Mouse (Mus musculus): Measurements from ENCODE around the gene Slc2a1. TPM values are rescaled to one million over a fixed set of nuclear protein-coding genes. Genes with fewer than 3 reads are reported as not detected.

Slc2a1 gene
- polyA plus RNA-seq, 1 experiment from 2014 or later: 293 TPM

DNA sequence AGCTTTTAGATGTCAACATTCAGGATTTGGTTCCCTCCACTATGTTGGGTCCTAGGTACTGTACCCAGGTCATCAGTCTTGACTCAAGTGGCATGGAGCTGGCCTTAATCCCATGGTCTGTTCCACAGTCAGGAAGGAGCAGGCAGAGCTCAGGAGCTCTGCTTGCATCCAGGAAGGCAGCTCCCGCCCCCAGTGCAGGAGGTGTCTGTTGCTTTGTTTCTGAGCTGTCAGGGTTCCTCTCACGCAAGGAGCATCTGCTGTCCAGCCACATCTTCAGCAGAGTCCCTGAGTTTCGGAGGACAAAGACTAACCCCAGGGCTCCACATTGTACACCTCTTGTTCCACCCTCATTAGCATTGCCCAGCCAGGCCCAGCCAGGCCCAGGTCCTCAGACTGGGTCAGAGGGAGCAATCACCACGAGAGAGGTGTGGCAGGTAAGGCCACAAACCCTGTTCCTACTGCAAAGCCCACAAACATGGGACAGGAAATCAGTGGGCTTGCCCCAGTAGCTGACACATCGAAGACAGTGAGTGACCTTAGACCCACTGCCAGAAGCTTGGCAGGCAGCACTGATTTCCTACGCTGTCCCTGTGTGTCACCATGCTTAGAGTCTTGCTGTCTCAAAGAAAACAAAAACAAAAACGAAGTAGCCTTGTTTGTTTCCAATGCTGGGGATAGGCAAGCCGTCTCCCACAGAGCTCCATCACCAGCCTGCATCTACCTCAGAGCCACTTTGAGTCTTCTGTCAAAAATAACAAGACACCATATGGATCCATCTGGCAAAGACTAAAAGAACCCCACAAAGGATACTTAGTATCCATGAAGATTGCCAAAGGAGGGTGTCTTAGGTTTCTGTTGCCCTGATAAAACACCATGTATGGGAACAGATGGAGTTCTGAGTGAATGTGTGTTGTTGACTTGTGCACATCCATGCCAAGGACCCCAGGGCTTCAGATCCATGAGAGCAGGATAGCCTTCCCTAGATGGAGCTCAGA lies 10.0 kb upstream of the Slc2a1 start:
- WGBS (ENCODE audit: insufficient replicate concordance): 55% methylated on average over 8 of the region's 8 CpGs
- no peak for ATAC-seq (ENCODE audit: insufficient read depth)
- H3K27me3 ChIP-seq: peaks cover 31% of the 10 kb centered on the region
- H3K4me3 ChIP-seq (replicated peaks): no peak overlapping the region
- H3K27ac ChIP-seq (replicated peaks): no peak overlapping the region
- no peaks in the 10 kb centered on the region for H3K9me3 ChIP-seq (replicated peaks)
- H3K9ac ChIP-seq: no peak overlapping the region
- no peaks in the 10 kb centered on the region for H3K36me3 ChIP-seq (replicated peaks)
- H3K4me1 ChIP-seq (replicated peaks): peaks cover 38% of the 10 kb centered on the region
- no peak overlapping the region for H3K4me2 ChIP-seq

- Histone ChIP-seq H3K4me2 (no peak overlapping the region), H3K36me3 (replicated peaks) (no peaks in the 10 kb centered on the region), H3K27ac (replicated peaks) (peak overlapping the region; percentile 33; the same call in 1 of the 2 replicates), H3K27me3 (peaks cover 6% of the 10 kb centered on the region; the same call in 1 of the 2 replicates), H3K9ac (no peak overlapping the region), H3K4me3 (replicated peaks) (no peak overlapping the region), H3K4me1 (replicated peaks) (peaks cover 60% of the 10 kb centered on the region), H3K9me3 (replicated peaks) (no peaks in the 10 kb centered on the region)
- 79% methylated on average over 3 of the region's 3 CpGs for WGBS (ENCODE audit: insufficient replicate concordance)
- no peak for ATAC-seq (ENCODE audit: insufficient read depth)
These were observed 7.1 kb upstream of the Slc2a1 start for GRCm38 (mm10) chr4:119101392-119101791.

GRCm38 (mm10) chr4:119102350-119103126 lies 6.0 kb upstream of the Slc2a1 start:
- H3K27me3 ChIP-seq: peaks cover 14% of the 10 kb centered on the region; the same call in 1 of the 2 replicates
- no peaks in the 10 kb centered on the region for H3K9me3 ChIP-seq (replicated peaks)
- H3K9ac ChIP-seq: no peak overlapping the region
- no peak overlapping the region for H3K4me3 ChIP-seq (replicated peaks)
- peaks cover 63% of the 10 kb centered on the region for H3K4me1 ChIP-seq (replicated peaks)
- H3K27ac ChIP-seq (replicated peaks): 0 out of 2 replicates have a peak overlapping the region, but pooled peaks have one; percentile 9
- WGBS (ENCODE audit: insufficient replicate concordance): 72% methylated on average over 7 of the region's 7 CpGs
- no peaks in the 10 kb centered on the region for H3K36me3 ChIP-seq (replicated peaks)
- no peak for ATAC-seq (ENCODE audit: insufficient read depth)
- H3K4me2 ChIP-seq: no peak overlapping the region

GRCm38 (mm10) chr4:119104847-119105246 lies 3.7 kb upstream of the Slc2a1 start:
- Histone ChIP-seq H3K9ac (peak overlapping the region; percentile 71), H3K4me3 (replicated peaks) (peak overlapping the region; percentile 58), H3K27me3 (peaks cover 14% of the 10 kb centered on the region; the same call in 1 of the 2 replicates), H3K4me1 (replicated peaks) (peaks cover 66% of the 10 kb centered on the region), H3K36me3 (replicated peaks) (peaks cover 5% of the 10 kb centered on the region), H3K27ac (replicated peaks) (peak overlapping the region; percentile 98), H3K4me2 (peak overlapping the region; percentile 86), H3K9me3 (replicated peaks) (no peaks in the 10 kb centered on the region)
- 19% methylated on average over 4 of the region's 4 CpGs for WGBS (ENCODE audit: insufficient replicate concordance)
- no peak for ATAC-seq (ENCODE audit: insufficient read depth)

DNA sequence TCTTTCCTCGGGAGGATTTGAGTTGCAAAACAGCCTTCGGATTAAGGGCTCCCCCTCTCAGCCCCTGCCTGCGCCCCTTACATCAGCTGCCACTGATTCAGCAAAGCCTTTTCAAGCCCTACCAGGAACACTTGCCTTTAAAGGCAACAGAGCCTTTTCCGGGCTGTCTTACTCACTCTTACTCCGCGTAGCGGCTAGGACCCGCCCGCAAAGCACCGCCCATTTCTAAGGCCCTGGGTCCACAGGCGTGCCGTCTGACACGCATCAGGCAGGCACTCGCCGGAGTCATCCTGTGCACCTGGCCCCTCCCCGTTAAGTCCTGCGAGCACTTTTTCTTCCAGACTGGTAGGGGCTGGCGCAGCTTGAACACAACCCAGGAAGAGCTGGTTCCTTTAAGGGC lies 2.8 kb upstream of the Slc2a1 start:
- ATAC-seq (ENCODE audit: insufficient read depth): peak; percentile 67
- under 1% methylated on average over 18 of the region's 18 CpGs for WGBS (ENCODE audit: insufficient replicate concordance)
- peaks cover 14% of the 10 kb centered on the region; the same call in 1 of the 2 replicates for H3K27me3 ChIP-seq
- H3K27ac ChIP-seq (replicated peaks): peak overlapping the region; percentile 98
- no peaks in the 10 kb centered on the region for H3K9me3 ChIP-seq (replicated peaks)
- H3K4me1 ChIP-seq (replicated peaks): peaks cover 74% of the 10 kb centered on the region
- H3K4me2 ChIP-seq: peak overlapping the region; percentile 86
- H3K4me3 ChIP-seq (replicated peaks): peak overlapping the region; percentile 58
- H3K9ac ChIP-seq: peak overlapping the region; percentile 71
- H3K36me3 ChIP-seq (replicated peaks): peaks cover 13% of the 10 kb centered on the region

DNA sequence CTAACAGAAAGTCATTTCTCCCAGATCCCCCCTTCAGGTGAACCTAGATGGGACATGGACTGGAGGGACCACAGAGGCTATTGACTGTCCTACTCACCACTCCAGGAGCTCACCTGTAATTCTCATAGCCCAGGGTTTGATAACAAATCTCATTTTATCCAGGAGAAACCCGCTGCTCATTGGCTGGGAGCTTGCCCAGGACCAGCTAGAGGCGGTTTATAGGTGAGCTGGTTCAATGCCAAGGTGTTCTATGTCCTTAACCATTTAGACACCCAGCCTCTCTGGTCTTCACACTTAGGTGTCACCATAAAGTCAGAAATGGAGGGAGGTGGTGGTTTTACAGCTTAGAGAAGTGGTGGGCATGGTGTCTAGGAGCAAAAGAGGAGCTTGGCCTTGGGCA lies 644 bp upstream of the Slc2a1 start:
- Histone ChIP-seq H3K27ac (replicated peaks) (peak overlapping the region; percentile 98), H3K36me3 (replicated peaks) (peaks cover 35% of the 10 kb centered on the region), H3K9me3 (replicated peaks) (no peaks in the 10 kb centered on the region), H3K4me3 (replicated peaks) (peak overlapping the region; percentile 96), H3K4me1 (replicated peaks) (peaks cover 89% of the 10 kb centered on the region), H3K27me3 (peaks cover 14% of the 10 kb centered on the region; the same call in 1 of the 2 replicates), H3K9ac (peak overlapping the region; percentile 96), H3K4me2 (peak overlapping the region; percentile 86)
- ATAC-seq (ENCODE audit: insufficient read depth): no peak
- WGBS (ENCODE audit: insufficient replicate concordance): 68% methylated on average over 2 of the region's 2 CpGs

DNA sequence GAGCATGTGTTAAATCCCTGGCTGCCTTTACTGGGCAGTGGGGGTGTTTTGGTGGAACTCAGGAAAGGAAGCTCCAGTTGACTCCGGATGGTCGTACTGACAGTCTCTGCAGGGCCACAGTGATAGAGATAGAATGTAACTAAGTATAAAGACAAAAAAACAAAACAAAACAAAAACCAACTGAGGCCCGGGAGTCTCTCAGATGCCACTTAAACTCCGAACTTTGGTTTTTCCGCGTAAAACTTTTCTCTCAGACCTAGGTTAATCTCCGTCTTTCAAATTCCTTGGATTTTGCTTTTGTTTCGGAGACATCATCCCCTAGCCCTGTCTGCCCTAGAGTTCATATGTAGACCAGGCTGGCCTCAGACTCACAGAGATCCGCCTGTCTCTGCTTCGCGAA lies 1.1 kb downstream of the Slc2a1 start:
- H3K4me1 ChIP-seq (replicated peaks): peaks cover 90% of the 10 kb centered on the region
- peak overlapping the region; percentile 98 for H3K27ac ChIP-seq (replicated peaks)
- H3K4me2 ChIP-seq: peak overlapping the region; percentile 86
- peak overlapping the region; percentile 96 for H3K9ac ChIP-seq
- peak overlapping the region; percentile 96 for H3K4me3 ChIP-seq (replicated peaks)
- H3K36me3 ChIP-seq (replicated peaks): peaks cover 53% of the 10 kb centered on the region
- no peak for ATAC-seq (ENCODE audit: insufficient read depth)
- H3K27me3 ChIP-seq: peaks cover 14% of the 10 kb centered on the region; the same call in 1 of the 2 replicates
- WGBS (ENCODE audit: insufficient replicate concordance): 21% methylated on average over 11 of the region's 11 CpGs
- H3K9me3 ChIP-seq (replicated peaks): no peaks in the 10 kb centered on the region

DNA sequence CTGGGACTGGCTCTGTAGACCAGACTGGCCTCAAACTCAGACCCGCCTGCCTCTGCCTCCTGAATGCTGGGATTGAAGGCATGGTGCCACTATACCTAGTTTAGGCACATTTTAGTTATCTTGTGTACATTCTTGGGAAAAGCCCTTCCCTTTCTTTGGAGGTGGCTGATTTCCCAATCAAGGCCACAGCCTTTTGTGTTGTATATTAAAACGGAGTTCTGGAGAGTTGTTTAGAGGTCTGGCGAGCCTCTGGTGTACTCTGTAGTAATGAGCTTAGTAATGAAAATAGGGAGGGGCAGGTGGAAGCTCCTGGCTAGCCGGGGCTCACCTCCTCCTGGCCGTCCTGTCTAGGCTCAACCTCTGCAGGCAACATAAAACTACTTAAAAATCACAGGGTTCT lies 2.0 kb downstream of the Slc2a1 start:
- Histone ChIP-seq H3K4me3 (replicated peaks) (peak overlapping the region; percentile 96), H3K27ac (replicated peaks) (peak overlapping the region; percentile 98), H3K36me3 (replicated peaks) (peaks cover 61% of the 10 kb centered on the region), H3K4me1 (replicated peaks) (peaks cover 90% of the 10 kb centered on the region), H3K27me3 (peaks cover 14% of the 10 kb centered on the region; the same call in 1 of the 2 replicates), H3K9ac (peak overlapping the region; percentile 96), H3K4me2 (peak overlapping the region; percentile 86), H3K9me3 (replicated peaks) (no peaks in the 10 kb centered on the region)
- WGBS (ENCODE audit: insufficient replicate concordance): 77% methylated on average over 5 of the region's 5 CpGs
- ATAC-seq (ENCODE audit: insufficient read depth): no peak

DNA sequence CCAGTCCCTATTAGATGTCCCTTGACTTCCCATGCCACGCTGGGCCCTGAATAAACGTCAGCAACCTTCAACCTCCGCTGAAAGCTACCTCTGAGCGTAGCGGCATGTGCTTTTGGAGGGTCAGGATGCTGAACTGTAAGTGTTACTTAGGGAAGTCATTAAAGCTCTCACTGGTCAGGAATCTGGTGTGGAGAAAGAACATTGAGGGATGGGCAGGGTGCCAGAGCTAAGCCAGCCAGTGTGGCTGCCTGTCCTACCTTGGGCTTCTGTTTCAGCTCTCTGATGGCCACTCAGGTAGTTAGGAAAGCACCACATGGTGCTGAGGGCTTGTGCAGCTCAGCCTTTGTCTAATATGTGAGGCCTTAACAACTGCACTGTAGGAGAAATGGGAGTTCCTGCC lies 2.9 kb downstream of the Slc2a1 start:
- H3K4me2 ChIP-seq: peak overlapping the region; percentile 86
- 84% methylated on average over 5 of the region's 5 CpGs for WGBS (ENCODE audit: insufficient replicate concordance)

GRCm38 (mm10) chr4:119112256-119112885 lies 3.9 kb downstream of the Slc2a1 start:
- H3K27ac ChIP-seq (replicated peaks): peak overlapping the region; percentile 63
- H3K9ac ChIP-seq: peak overlapping the region; percentile 96; the same call in 1 of the 2 replicates
- peaks cover under 1% of the 10 kb centered on the region; the same call in 1 of the 2 replicates for H3K27me3 ChIP-seq
- WGBS (ENCODE audit: insufficient replicate concordance): 83% methylated on average over 2 of the region's 2 CpGs
- no peaks in the 10 kb centered on the region for H3K9me3 ChIP-seq (replicated peaks)
- peaks cover 90% of the 10 kb centered on the region for H3K4me1 ChIP-seq (replicated peaks)
- peaks cover 80% of the 10 kb centered on the region for H3K36me3 ChIP-seq (replicated peaks)
- ATAC-seq (ENCODE audit: insufficient read depth): no peak
- peak overlapping the region; percentile 96 for H3K4me3 ChIP-seq (replicated peaks)
- H3K4me2 ChIP-seq: peak overlapping the region; percentile 86

More for the DNA sequence above, 2.9 kb downstream of the Slc2a1 start:
- Histone ChIP-seq H3K4me3 (replicated peaks) (peak overlapping the region; percentile 96), H3K36me3 (replicated peaks) (peaks cover 70% of the 10 kb centered on the region), H3K27me3 (peaks cover 10% of the 10 kb centered on the region; the same call in 1 of the 2 replicates), H3K27ac (replicated peaks) (peak overlapping the region; percentile 63), H3K4me1 (replicated peaks) (peaks cover 90% of the 10 kb centered on the region), H3K9me3 (replicated peaks) (no peaks in the 10 kb centered on the region), H3K9ac (peak overlapping the region; percentile 96)
- ATAC-seq (ENCODE audit: insufficient read depth): no peak

Data from liver, embryonic 15.5 days (tissue).